Mouse (Mus musculus) megakaryocyte progenitor cell, adult 5-6 weeks (primary cell): Measurements from ENCODE around the gene Slit3. TPM values are rescaled to one million over a fixed set of nuclear protein-coding genes. Genes with fewer than 3 reads are reported as not detected.

Source experiments
- ATAC-seq: replicated peaks from 2 replicates; pipeline ENCODE4 v1.8.0; 2016; ENCODE audit warnings: mild to moderate bottlenecking, moderate TSS enrichment, inconsistent platforms; ENCODE audit not compliant: poor library complexity
- total RNA-seq, 2 experiments: library from RNA; stranded (forward) in 1 of 2; stranded (reverse) in 1 of 2; fragments of 157-497, 149-512 nt in 1 of 2; fragments of 200-1000 nt in 1 of 2; gene quantifications; 2 replicates each; pipeline versions ENCODE4 v1.2.3 to v1.2.4; 2015 to 2017

Gene Slit3
- total RNA-seq, 2 experiments from 2014 or later: not detected

DNA sequence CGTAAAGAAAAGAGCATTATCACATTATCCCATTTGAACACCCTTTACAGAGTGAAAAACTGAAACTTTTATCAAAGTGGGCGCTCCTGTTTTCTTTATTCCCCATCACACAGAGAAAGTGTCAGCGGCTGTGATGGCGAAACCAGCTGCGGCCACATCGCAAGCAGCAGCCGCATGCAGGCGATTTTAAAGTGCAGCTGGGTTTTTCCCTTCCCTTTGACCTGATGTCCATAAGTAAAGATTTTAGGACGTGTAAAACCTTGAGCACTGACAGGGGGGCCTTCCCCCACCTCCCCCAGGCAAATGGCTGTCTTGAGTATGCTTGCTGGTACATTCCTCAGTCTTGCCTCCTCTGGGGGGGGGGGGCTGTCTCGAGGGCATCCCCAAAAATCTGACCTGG, 266.8 kb downstream of the Slit3 start:
- no peak for ATAC-seq

DNA sequence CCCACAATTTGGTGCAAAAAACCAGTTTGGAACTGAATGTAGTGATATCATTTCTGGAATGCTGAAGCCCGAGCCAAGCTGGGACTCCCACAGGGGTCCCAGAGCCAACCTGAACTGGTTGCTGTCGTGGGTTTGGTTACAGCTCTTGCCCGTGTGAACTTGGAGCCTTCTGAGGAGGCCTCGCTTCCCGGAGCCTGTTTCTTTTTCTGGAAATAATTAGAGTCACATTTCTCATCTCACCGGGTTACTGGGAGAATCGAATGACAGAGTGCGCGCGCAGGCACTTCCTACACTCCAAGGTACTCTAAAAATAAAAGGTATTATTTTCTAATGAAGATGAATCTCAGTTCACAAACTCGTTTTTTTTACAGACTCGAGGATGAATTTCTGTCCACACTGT, 267.4 kb downstream of the Slit3 start:
- no peak for ATAC-seq

DNA sequence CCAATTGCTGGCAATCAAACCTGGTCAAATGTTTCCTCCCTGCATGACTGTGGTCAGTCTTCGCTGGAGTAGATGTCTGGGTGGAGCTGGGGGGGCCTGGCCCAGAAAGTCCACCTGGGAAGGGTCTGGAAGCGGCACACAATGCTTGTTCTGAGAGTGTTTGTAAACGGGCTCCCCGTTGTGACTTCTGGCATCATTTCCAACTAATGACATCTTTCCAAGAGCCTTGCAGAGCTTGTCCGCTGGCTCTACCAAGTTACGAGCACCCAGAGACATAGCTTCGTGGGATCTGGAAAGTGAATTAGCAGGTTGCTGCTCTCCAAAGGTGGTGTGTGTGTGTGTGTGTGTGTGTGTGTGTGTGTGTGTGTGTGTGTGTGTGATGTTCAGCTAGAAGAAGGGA, 268.3 kb downstream of the Slit3 start:
- ATAC-seq: no peak

DNA sequence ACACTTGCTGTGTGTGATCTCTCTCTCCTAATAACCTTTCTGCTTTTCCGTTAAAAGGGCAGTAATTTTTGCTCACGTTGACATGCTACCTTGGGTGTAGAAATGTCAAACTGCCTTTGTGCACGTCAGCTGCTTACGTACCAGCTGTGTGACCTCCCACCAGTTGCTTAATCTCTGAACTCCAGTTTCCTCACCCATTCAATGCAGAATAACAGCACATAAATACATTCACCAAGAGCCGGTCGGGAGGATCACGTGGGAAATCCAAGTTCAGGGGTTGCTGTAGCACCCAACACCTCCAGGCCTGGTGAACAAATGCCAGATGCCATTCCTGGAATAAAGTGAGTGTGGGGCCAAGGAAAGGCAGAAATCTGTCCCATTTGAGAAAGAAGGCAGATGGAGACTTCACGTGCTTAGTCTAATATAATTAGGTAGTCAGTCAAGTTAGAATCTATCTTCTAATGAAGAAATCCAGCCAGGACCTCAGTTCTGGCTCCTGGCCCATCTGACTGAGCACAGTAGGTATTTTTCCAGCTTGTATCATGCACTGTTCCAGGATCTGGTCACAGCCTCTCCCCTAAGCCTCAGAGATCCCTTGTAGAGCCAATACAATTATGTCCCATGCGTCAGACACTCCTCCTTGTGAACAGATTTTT, 268.9 kb downstream of the Slit3 start:
- no peak for ATAC-seq

GRCm38 (mm10) chr11:35393815-35394214, 272.8 kb downstream of the Slit3 start:
- ATAC-seq: no peak

DNA sequence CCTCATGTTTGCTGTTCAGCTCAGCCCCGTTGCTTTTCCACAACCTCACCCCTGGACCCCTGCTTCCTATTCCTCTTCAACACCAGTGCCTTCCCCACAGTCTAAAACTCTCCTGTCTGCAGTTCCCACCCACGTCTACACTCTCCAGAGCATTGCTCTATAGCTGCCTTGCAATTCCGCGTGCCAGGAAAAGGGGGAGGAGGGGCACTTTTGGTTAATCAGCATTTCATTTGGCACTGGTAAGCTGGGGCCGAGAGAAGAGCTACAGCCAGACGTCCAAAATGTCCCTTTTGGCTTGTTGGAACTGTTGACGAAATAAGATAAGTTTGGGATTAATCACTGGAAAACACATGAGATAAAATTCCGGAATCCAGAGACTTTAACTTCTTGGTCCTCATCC, 274.4 kb downstream of the Slit3 start:
- no peak for ATAC-seq

- ATAC-seq: no peak
Measured at GRCm38 (mm10) chr11:35398353-35398752, 277.3 kb downstream of the Slit3 start.

DNA sequence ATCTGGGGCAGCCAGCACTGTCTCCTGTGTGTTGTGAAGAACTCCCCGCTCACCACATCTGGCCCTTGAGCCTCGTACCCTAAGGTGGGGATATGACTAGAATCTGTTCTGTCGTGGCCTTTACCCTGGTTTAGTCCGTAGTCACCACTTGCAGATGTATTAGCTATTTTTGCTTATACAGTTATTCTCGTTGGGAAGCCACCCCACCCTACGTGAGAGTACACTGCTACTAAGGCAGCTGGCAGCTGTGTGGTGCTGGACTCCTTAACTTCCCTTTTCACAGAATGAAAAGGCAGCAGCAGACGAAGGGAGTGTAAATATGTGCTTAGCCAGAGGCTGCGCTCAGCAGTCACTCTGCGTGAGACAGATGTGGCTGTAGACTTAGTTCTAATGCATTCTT, 282.5 kb downstream of the Slit3 start:
- no peak for ATAC-seq

GRCm38 (mm10) chr11:35406045-35406444, 285.0 kb downstream of the Slit3 start:
- no peak for ATAC-seq

- no peak for ATAC-seq
Measured at GRCm38 (mm10) chr11:35406522-35406921, 285.5 kb downstream of the Slit3 start.

- ATAC-seq: peak; percentile 42; the same call in 1 of the 2 replicates
Measured at GRCm38 (mm10) chr11:35407341-35408154, 286.5 kb downstream of the Slit3 start.

DNA sequence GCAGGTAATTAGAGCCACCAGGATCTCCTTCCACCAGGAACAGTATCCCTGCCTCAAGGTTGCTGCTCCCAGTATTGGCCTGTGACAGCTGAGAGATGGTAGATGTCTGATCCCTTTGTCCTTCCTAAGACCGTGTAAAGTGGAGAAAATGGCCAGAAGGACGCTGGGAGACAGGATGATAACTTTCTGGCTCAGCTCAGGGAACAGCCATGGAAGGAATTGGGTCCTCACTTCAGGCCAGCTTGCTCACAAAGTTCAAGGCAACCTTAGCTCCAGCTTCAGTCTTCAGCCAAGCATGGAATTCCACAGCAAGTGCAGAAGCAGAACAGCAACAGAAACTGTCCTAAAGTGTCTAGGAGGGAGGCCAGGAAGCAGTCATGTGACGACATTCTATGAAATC, 289.4 kb downstream of the Slit3 start:
- ATAC-seq: no peak

DNA sequence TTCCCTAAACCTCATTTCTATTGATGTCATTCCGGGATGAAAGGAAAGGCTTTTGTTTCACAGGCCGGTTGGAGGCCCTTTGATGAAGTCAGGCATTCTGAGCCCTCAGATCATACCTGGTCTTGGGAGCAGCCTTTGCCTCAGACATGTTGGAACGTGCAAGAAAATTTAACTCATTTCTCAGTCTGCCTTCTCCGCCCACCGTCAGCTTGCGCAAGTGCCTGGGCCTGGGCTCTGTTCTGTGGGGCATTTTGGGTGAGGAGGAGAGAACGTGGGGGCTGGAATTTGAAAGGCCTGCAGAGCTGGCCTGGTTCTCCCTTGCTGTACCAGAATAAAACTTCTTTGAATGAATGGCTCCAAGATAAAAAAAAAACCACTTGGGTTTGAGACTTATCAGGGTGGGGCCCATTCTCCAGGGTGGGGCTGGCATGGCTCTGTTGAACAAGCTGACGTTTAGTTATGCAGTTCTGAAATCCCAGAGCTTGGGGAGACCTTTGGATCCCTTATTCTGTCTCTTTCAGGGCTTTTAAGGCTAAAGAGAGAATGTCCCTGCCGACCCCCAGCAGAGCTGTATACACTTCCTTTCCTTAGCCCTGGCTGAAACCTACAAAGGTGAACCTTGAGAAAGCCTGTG, 294.9 kb downstream of the Slit3 start:
- ATAC-seq: no peak

DNA sequence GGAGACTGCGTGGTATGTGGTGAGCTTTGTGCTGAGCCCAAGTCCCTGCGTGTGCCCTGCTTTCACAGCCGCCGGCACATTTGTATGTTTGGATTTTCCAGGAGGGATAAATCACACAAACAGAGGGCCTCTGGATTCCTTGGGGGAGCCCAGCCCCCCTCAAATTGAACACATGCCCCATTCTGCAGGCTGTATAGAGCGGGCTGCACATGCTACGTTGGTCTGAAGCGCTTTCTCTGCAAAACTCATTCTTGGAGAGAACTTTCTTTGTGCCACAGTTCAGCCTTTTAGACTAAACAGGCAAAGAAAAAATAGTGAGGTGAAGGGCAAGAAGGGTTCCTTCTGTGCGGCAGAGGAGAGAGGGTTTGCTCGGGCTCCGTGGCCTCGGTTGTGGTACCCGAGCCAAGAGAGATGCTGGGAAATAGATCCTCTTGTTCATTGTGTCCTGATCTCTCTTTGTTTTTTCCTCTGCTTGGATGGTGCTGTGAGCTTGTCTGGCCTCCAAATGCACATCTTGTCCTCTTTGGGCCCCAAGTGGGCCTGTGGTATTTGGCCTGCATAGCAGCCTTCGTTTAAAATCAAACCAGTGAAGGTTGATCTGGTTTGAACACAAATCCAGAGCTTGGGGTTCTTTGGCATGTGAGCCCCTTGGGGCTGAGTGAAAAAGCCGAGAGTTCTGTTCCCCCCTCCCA, 295.5 kb downstream of the Slit3 start:
- ATAC-seq: no peak

DNA sequence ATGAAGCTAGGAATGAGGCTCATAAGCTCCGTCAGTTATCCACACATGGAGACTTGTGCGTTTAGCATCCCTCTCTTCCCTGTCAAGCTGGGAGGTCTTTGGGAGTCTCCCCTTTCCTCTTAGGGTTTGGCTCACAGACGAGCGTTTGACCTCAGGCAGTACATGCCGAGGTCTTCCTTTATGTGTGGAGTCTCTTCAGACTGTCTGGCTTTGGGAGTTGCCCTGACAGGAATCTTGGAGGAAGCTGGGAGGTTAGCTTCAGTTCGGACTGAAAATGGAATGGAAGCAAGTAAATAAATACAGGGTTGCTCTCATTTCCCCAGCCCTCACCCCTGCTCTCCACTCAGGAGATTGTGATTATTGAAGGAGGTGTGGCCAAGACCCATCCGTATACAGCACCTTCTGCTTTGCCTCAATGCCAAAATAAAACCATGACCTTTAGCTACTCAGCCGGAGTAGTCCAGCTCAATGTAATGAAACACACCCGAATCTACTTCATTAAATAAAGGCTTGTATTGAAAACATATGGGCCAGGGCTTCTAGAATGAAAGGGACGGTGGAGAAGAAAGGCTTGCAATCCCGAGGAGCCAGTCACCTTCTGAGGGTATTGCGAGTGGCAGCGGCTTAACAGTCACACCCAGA, 297.0 kb downstream of the Slit3 start:
- ATAC-seq: no peak

DNA sequence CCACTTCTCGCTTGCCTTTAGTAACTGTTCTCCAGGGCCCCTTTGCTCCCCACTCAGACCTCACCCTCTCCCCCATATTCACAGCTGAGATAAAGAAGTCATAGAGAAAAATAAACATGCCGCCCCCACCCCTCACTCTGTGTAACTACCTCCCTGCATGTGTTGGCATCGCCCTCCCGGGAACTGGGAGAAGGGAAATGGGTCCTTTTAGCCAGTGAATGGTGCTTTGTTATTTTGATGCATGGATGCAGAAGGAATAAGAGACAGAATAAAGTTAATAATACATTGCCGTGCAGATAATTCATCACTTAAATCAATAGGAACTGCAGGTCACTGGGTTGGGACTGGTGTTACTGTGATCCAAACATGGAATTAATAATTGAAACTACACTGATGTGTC, 298.0 kb downstream of the Slit3 start:
- no peak for ATAC-seq

- no peak for ATAC-seq
Measured at GRCm38 (mm10) chr11:35421728-35422127, 300.7 kb downstream of the Slit3 start.

GRCm38 (mm10) chr11:35428036-35428435, 307.0 kb downstream of the Slit3 start:
- no peak for ATAC-seq

DNA sequence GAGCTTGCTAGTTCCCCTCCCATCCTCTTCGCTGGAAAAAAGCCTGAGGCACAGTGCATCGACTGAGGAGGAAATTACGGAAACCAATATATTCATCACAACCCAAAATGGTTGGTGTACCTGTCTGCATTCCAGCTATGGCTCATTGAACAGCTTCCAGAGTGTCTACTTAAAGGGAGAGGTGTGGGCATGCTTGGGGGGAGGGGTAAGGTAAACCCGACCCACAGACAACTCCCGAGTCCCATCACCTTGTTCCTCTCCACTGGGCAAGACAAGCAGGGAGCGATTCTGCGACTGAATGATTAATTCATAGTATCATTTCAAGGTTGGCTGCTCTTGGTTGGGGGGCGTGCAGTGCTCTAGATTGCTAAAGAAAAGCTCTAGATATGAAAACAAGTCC, 310.1 kb downstream of the Slit3 start:
- no peak for ATAC-seq

DNA sequence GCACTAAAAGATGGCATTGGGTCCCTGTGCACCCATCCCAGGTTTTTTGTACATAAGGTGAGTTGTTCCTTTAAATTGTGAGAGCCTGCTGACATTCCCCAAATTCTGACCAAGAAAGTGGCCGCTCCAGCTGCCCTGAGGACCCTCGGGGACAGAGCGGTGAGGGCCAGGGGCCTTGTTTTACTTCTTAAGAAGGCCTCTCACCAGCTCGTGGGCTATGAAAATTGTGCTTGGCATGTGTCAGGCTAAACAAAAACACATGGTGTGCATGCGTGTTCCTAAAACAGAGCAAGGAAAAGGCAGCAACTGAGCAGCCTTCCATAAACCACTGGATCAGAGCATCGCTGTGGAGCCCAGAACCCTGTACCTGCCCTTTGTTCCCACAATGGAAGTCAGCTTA, 316.5 kb downstream of the Slit3 start:
- ATAC-seq: no peak

DNA sequence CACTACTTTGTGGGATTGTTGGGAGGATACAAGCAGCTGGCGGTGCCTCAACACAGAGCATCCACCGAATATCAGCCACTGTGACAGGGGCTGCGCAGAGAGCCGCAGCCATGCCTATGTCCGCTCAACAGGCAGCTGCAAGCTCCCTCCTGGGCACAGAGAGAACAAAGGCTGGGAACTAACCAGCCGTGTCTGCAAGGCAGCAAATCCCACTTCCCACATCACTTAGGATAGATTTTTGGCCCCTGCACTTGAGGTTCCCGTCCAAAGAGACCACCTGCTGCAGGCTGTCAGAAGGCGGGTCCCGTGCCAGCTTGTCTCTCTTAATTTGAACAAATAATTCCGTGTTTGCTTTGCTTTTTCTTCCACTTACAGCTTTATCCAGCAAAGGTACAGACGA, 319.2 kb downstream of the Slit3 start:
- no peak for ATAC-seq
